Mouse (Mus musculus) kidney, embryonic 14.5 days (tissue): ENCODE measurements around the gene I830077J02Rik. TPM values are rescaled to one million over a fixed set of nuclear protein-coding genes. Genes with fewer than 3 reads are reported as not detected.
"Not testable (repeated sequence)": the region's sequence is repeated elsewhere in the genome, so short reads cannot be mapped to it uniquely, and the experiment has no call there.

ENCODE experiments used
- ATAC-seq: fragments of 200-750 bp; cut with Nextera tagmentation; 2 replicates; pipeline ENCODE4 v1.8.0; 2017; ENCODE audit warnings: moderate number of reproducible peaks, mild to moderate bottlenecking, moderate TSS enrichment, moderate library complexity; ENCODE audit not compliant: low FRiP score, low TSS enrichment
- H3K27ac ChIP-seq: fragments of 300-500 bp; sonication (generic); 2 replicates; pipeline ENCODE4 v1.5.1; 2014; ENCODE audit warnings: low read depth, mild to moderate bottlenecking, low read length, moderate library complexity, mixed read lengths
- H3K27me3 ChIP-seq: fragments of 300-500 bp; sonication (generic); 2 replicates; pipeline ENCODE4 v1.6.1; 2014; ENCODE audit warnings: mild to moderate bottlenecking, low read length; ENCODE audit not compliant: control insufficient read depth, insufficient read depth
- H3K36me3 ChIP-seq: fragments of 300-500 bp; sonication (generic); 2 replicates; pipeline ENCODE4 v1.6.1; 2014; ENCODE audit warnings: low read length, mixed read lengths; ENCODE audit not compliant: control insufficient read depth, insufficient read depth
- H3K4me1 ChIP-seq: fragments of 300-500 bp; sonication (generic); 2 replicates; pipeline ENCODE4 v1.6.1; 2014; ENCODE audit warnings: low read length, mixed read lengths; ENCODE audit not compliant: control insufficient read depth, insufficient read depth
- H3K4me2 ChIP-seq: fragments of 300-500 bp; sonication (generic); replicated peaks from 2 replicates; pipeline ENCODE4 v1.6.1; 2014; ENCODE audit warnings: low read depth, mild to moderate bottlenecking, low read length
- H3K4me3 ChIP-seq: fragments of 300-500 bp; sonication (generic); 2 replicates; pipeline ENCODE4 v1.5.1; 2014; ENCODE audit warnings: mild to moderate bottlenecking, low read length
- H3K9ac ChIP-seq: fragments of 300-500 bp; sonication (generic); 2 replicates; pipeline ENCODE4 v1.6.1; 2014; ENCODE audit warnings: low read depth, mild to moderate bottlenecking, low read length, moderate library complexity
- H3K9me3 ChIP-seq: fragments of 300-500 bp; sonication (generic); 2 replicates; pipeline ENCODE4 v1.6.1; 2016; ENCODE audit warnings: low read length; ENCODE audit not compliant: control insufficient read depth
- WGBS: fragments of 180-500 bp; shearing (Covaris S2); extraction: QIAGEN DNeasy Blood & Tissue Kit; methylation state at CpG from one replicate; pipeline ENCODE4 v1.1.7; 2014; 5-methylcytosine and 5-hydroxymethylcytosine counted together
- polyA plus RNA-seq: library from polyadenylated mRNA; unstranded; fragments of >200 nt; fragmentation: Nextera tagmentation; extraction: Ambion mirVana; gene quantifications from 2 replicates; pipeline ENCODE4 v1.2.1, GENCODE M21; 2014

I830077J02Rik gene
- polyA plus RNA-seq, 1 experiment from 2014 or later, result 0.70 TPM

- no peaks in the 10 kb centered on the region for H3K36me3 ChIP-seq
- H3K9ac ChIP-seq, result no peak overlapping the region
- no peak overlapping the region for H3K27ac ChIP-seq
- no peak for ATAC-seq
- 86% methylated on average over 3 of the region's 3 CpGs for WGBS
- no peak overlapping the region for H3K4me3 ChIP-seq
- no peaks in the 10 kb centered on the region for H3K27me3 ChIP-seq
- H3K4me1 ChIP-seq, result no peaks in the 10 kb centered on the region
- no peak overlapping the region for H3K4me2 ChIP-seq
- H3K9me3 ChIP-seq, result no peaks in the 10 kb centered on the region
Observed at GRCm38 (mm10) chr3:105928195-105928569, 4.3 kb downstream of the I830077J02Rik start.

- H3K9me3 ChIP-seq, result no peaks in the 10 kb centered on the region
- no peaks in the 10 kb centered on the region for H3K27me3 ChIP-seq
- no peak overlapping the region for H3K4me3 ChIP-seq
- H3K27ac ChIP-seq, result no peak overlapping the region
- H3K4me1 ChIP-seq, result no peaks in the 10 kb centered on the region
- 39% methylated on average over 7 of the region's 7 CpGs for WGBS
- H3K36me3 ChIP-seq, result no peaks in the 10 kb centered on the region
- no peak overlapping the region for H3K4me2 ChIP-seq
- no peak overlapping the region for H3K9ac ChIP-seq
- ATAC-seq, result peak; percentile 74
Observed at GRCm38 (mm10) chr3:105927561-105928194, 4.8 kb downstream of the I830077J02Rik start.

- Histone ChIP-seq H3K9me3 (no peaks in the 10 kb centered on the region), H3K27ac (no peak overlapping the region), H3K36me3 (no peaks in the 10 kb centered on the region), H3K9ac (no peak overlapping the region), H3K4me2 (no peak overlapping the region), H3K4me3 (no peak overlapping the region), H3K27me3 (no peaks in the 10 kb centered on the region), H3K4me1 (no peaks in the 10 kb centered on the region)
- 84% methylated on average over 9 of the region's 9 CpGs for WGBS
- no peak for ATAC-seq
Observed at GRCm38 (mm10) chr3:105924616-105925015, 7.8 kb downstream of the I830077J02Rik start.

- ATAC-seq, result no peak
- no peaks in the 10 kb centered on the region for H3K9me3 ChIP-seq
- 66% methylated on average over 2 of the region's 2 CpGs for WGBS
Observed at GRCm38 (mm10) chr3:105921959-105922358, 10.5 kb downstream of the I830077J02Rik start.

GRCm38 (mm10) chr3:105920743-105921142, 11.7 kb downstream of the I830077J02Rik start:
- H3K4me2 ChIP-seq, H3K36me3 ChIP-seq, H3K9ac ChIP-seq, ATAC-seq, H3K9me3 ChIP-seq, H3K4me3 ChIP-seq, H3K4me1 ChIP-seq, H3K27ac ChIP-seq, H3K27me3 ChIP-seq: not testable (repeated sequence)

More at GRCm38 (mm10) chr3:105921959-105922358, 10.5 kb downstream of the I830077J02Rik start:
- Histone ChIP-seq H3K4me2 (no peak overlapping the region), H3K27ac (no peak overlapping the region), H3K27me3 (no peaks in the 10 kb centered on the region), H3K4me1 (no peaks in the 10 kb centered on the region), H3K36me3 (no peaks in the 10 kb centered on the region), H3K9ac (no peak overlapping the region), H3K4me3 (no peak overlapping the region)

GRCm38 (mm10) chr3:105918355-105918745, 14.1 kb downstream of the I830077J02Rik start:
- H3K9me3 ChIP-seq, result no peaks in the 10 kb centered on the region
- H3K36me3 ChIP-seq, result no peaks in the 10 kb centered on the region
- H3K4me1 ChIP-seq, result no peaks in the 10 kb centered on the region
- no peaks in the 10 kb centered on the region for H3K27me3 ChIP-seq
- no peak overlapping the region for H3K4me2 ChIP-seq
- no peak overlapping the region for H3K9ac ChIP-seq
- ATAC-seq, result no peak
- H3K4me3 ChIP-seq, result no peak overlapping the region
- H3K27ac ChIP-seq, result no peak overlapping the region
- WGBS, result 82% methylated on average over 3 of the region's 3 CpGs

GRCm38 (mm10) chr3:105917656-105918354, 14.7 kb downstream of the I830077J02Rik start:
- 69% methylated on average over 10 of the region's 10 CpGs for WGBS

GRCm38 (mm10) chr3:105916455-105916854, 16.0 kb downstream of the I830077J02Rik start:
- H3K4me3 ChIP-seq, H3K4me2 ChIP-seq, ATAC-seq, H3K27ac ChIP-seq, H3K9me3 ChIP-seq, H3K4me1 ChIP-seq, H3K9ac ChIP-seq, H3K36me3 ChIP-seq, H3K27me3 ChIP-seq: not testable (repeated sequence)

More at GRCm38 (mm10) chr3:105917656-105918354, 14.7 kb downstream of the I830077J02Rik start:
- no peak for ATAC-seq
- no peak overlapping the region for H3K4me2 ChIP-seq
- H3K27ac ChIP-seq, result no peak overlapping the region
- H3K9ac ChIP-seq, result no peak overlapping the region
- H3K4me1 ChIP-seq, result no peaks in the 10 kb centered on the region
- H3K27me3 ChIP-seq, result no peaks in the 10 kb centered on the region
- H3K36me3 ChIP-seq, result no peaks in the 10 kb centered on the region
- no peaks in the 10 kb centered on the region for H3K9me3 ChIP-seq
- H3K4me3 ChIP-seq, result no peak overlapping the region

GRCm38 (mm10) chr3:105915281-105915680, 17.2 kb downstream of the I830077J02Rik start:
- Histone ChIP-seq H3K4me1 (no peaks in the 10 kb centered on the region), H3K9me3 (no peaks in the 10 kb centered on the region), H3K4me3 (no peak overlapping the region), H3K27ac (no peak overlapping the region), H3K27me3 (no peaks in the 10 kb centered on the region), H3K36me3 (no peaks in the 10 kb centered on the region), H3K9ac (no peak overlapping the region), H3K4me2 (no peak overlapping the region)
- 31% methylated on average over 1 of the region's 1 CpGs for WGBS
- no peak for ATAC-seq
